Mouse (Mus musculus) heart, postnatal 0 days (tissue): ENCODE results near the gene Entpd1.
A peak's percentile ranks its signal among the peaks of the same experiment; 100 is the strongest.

Experiments used
- CTCF ChIP-seq: IDR thresholded peaks from 2 replicates; pipeline ENCODE4 v1.5.1; 2016; ENCODE audit warnings: antibody characterized with exemption, control low read depth, low read depth
- EP300 ChIP-seq: IDR thresholded peaks from 2 replicates; pipeline ENCODE4 v1.6.1; 2016; ENCODE audit warnings: antibody characterized with exemption, low read depth

- TF ChIP-seq CTCF (0 out of 2 replicates have a peak, but pooled peaks have one; percentile 2), EP300 (no peak)
Measured at GRCm38 (mm10) chr19:40746603-40747002, 134.4 kb downstream of the Entpd1 start.
